Mouse (Mus musculus) kidney, embryonic 14.5 days (tissue): Measurements from ENCODE around the gene Sulf2. TPM values are rescaled to one million over a fixed set of nuclear protein-coding genes. Genes with fewer than 3 reads are reported as not detected.
A peak's percentile ranks its signal among the peaks of the same experiment; 100 is the strongest.

Experiments
- ATAC-seq: fragments of 200-750 bp; cut with Nextera tagmentation; 2 replicates; pipeline ENCODE4 v1.8.0; 2017; ENCODE audit warnings: moderate number of reproducible peaks, mild to moderate bottlenecking, moderate TSS enrichment, moderate library complexity; ENCODE audit not compliant: low FRiP score, low TSS enrichment
- H3K27ac ChIP-seq: fragments of 300-500 bp; sonication (generic); 2 replicates; pipeline ENCODE4 v1.5.1; 2014; ENCODE audit warnings: low read depth, mild to moderate bottlenecking, low read length, moderate library complexity, mixed read lengths
- H3K27me3 ChIP-seq: fragments of 300-500 bp; sonication (generic); 2 replicates; pipeline ENCODE4 v1.6.1; 2014; ENCODE audit warnings: mild to moderate bottlenecking, low read length; ENCODE audit not compliant: control insufficient read depth, insufficient read depth
- H3K36me3 ChIP-seq: fragments of 300-500 bp; sonication (generic); 2 replicates; pipeline ENCODE4 v1.6.1; 2014; ENCODE audit warnings: low read length, mixed read lengths; ENCODE audit not compliant: control insufficient read depth, insufficient read depth
- H3K4me1 ChIP-seq: fragments of 300-500 bp; sonication (generic); 2 replicates; pipeline ENCODE4 v1.6.1; 2014; ENCODE audit warnings: low read length, mixed read lengths; ENCODE audit not compliant: control insufficient read depth, insufficient read depth
- H3K4me2 ChIP-seq: fragments of 300-500 bp; sonication (generic); replicated peaks from 2 replicates; pipeline ENCODE4 v1.6.1; 2014; ENCODE audit warnings: low read depth, mild to moderate bottlenecking, low read length
- H3K4me3 ChIP-seq: fragments of 300-500 bp; sonication (generic); 2 replicates; pipeline ENCODE4 v1.5.1; 2014; ENCODE audit warnings: mild to moderate bottlenecking, low read length
- H3K9ac ChIP-seq: fragments of 300-500 bp; sonication (generic); 2 replicates; pipeline ENCODE4 v1.6.1; 2014; ENCODE audit warnings: low read depth, mild to moderate bottlenecking, low read length, moderate library complexity
- H3K9me3 ChIP-seq: fragments of 300-500 bp; sonication (generic); 2 replicates; pipeline ENCODE4 v1.6.1; 2016; ENCODE audit warnings: low read length; ENCODE audit not compliant: control insufficient read depth
- WGBS: fragments of 180-500 bp; shearing (Covaris S2); extraction: QIAGEN DNeasy Blood & Tissue Kit; methylation state at CpG from one replicate; pipeline ENCODE4 v1.1.7; 2014; 5-methylcytosine and 5-hydroxymethylcytosine counted together
- polyA plus RNA-seq: library from polyadenylated mRNA; unstranded; fragments of >200 nt; fragmentation: Nextera tagmentation; extraction: Ambion mirVana; gene quantifications from 2 replicates; pipeline ENCODE4 v1.2.1, GENCODE M21; 2014

Sulf2 gene
- polyA plus RNA-seq, 1 experiment from 2014 or later: 80.4 TPM

DNA sequence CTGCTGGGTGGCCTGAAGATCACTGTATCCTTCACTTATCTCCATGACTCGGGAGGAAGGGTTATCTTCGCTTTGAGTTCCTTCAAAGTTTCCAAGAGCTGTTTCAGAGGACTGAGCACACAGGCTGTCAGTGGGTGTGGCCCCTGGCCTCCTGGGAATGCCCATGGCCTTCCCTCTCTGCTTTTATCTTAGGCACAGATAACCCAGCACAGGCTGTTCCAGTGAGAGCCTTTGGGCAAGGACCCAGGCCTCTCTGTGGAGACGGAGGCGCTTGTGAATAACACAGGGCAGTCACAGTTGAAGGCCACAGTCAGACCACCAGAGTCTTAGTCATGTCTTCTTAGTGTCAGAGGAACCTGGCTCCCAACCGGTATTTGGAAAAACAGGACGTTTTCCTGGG lies 32.7 kb downstream of the Sulf2 start:
- H3K27ac ChIP-seq: no peak overlapping the region
- H3K36me3 ChIP-seq: no peaks in the 10 kb centered on the region; the same call in 1 of the 2 replicates
- no peak overlapping the region for H3K4me2 ChIP-seq
- H3K4me3 ChIP-seq: no peak overlapping the region
- no peaks in the 10 kb centered on the region for H3K9me3 ChIP-seq
- H3K4me1 ChIP-seq: peaks cover 4% of the 10 kb centered on the region
- no peaks in the 10 kb centered on the region for H3K27me3 ChIP-seq
- 86% methylated on average over 6 of the region's 6 CpGs for WGBS
- ATAC-seq: no peak
- H3K9ac ChIP-seq: no peak overlapping the region

DNA sequence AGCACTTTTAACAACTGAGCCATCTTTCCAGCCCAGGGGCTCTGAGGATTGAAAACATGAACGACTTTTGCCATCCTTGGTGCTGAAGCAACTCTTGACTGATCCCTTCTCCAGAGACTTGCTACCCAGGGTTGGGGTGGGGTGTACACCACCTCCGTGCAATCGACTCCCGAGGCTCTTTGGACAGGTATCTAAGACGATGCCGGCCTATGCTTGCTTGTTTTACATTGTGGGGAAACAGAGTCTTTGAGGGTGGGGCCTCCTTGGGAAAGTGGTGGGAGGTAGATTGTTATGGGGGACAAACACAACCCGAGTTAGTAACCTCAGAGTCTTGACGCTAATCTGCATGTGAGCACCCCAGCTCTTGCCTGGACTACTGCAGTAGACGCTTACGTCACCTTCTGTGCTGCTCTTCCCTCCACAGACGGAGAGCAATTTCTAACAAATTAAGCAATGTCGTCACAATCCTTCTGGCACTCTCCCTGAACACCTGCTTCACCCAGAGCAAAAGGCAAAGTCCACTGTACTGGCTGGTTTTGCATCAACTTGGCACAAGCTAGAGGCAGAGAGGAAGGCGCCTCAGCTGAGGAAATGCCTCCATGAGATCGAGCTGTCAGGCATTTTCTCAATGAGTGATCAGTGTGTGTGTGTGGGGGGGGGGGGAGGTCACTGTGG lies 33.6 kb downstream of the Sulf2 start:
- Histone ChIP-seq H3K9me3 (no peaks in the 10 kb centered on the region), H3K4me3 (no peak overlapping the region), H3K4me1 (peaks cover 2% of the 10 kb centered on the region), H3K27ac (no peak overlapping the region), H3K4me2 (no peak overlapping the region), H3K36me3 (peaks cover 2% of the 10 kb centered on the region; the same call in 1 of the 2 replicates), H3K27me3 (no peaks in the 10 kb centered on the region), H3K9ac (no peak overlapping the region)
- WGBS: 89% methylated on average over 14 of the region's 14 CpGs
- ATAC-seq: no peak

DNA sequence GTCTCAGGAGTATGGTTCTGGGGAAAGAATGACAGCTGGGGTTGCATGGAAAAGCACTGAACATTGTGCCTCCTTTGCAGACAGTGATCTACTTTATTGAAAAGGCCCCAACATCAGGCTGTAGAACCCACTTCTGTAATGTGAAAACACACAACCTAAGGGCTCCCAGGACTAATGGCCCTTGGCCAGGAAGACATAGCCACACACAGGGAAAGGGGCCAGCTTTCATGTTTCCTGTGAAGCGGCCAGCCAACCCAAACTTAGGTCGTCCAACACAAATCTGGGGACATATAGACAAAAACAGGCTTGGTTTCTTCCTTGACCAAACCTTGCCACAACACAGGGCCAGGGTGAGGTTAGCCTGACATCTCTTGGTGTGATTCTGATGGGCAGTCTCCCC lies 35.5 kb downstream of the Sulf2 start:
- Histone ChIP-seq H3K4me2 (no peak overlapping the region), H3K9ac (no peak overlapping the region), H3K27me3 (no peaks in the 10 kb centered on the region), H3K36me3 (peaks cover 10% of the 10 kb centered on the region; the same call in 1 of the 2 replicates), H3K27ac (no peak overlapping the region), H3K9me3 (no peaks in the 10 kb centered on the region), H3K4me1 (no peaks in the 10 kb centered on the region), H3K4me3 (no peak overlapping the region)
- ATAC-seq: no peak
- WGBS: 72% methylated on average over 2 of the region's 2 CpGs

DNA sequence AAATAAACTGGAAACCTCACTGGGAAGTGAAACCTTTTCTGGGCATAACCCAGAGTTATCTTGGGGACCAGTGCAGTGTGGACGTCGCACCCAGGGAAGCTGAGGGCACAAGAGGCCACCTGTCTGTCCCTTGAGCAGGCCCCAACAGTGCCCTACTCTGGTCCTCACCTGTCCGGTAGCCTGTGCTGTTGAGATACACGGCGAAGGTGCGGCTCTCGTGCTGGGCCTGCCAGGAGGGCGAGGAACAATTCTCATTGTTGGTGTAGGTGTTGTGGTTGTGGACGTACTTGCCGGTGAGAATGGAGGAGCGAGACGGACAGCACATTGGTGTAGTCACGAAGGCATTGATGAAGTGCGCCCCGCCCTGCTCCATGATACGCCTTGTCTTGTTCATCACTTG lies 38.8 kb downstream of the Sulf2 start:
- Histone ChIP-seq H3K4me2 (no peak overlapping the region), H3K4me3 (no peak overlapping the region), H3K4me1 (peaks cover 10% of the 10 kb centered on the region; the same call in 1 of the 2 replicates), H3K9ac (no peak overlapping the region), H3K27me3 (no peaks in the 10 kb centered on the region), H3K36me3 (peaks cover 10% of the 10 kb centered on the region; the same call in 1 of the 2 replicates), H3K27ac (peak overlapping the region; percentile 39; the same call in 1 of the 2 replicates), H3K9me3 (no peaks in the 10 kb centered on the region)
- no peak for ATAC-seq
- WGBS: 97% methylated on average over 16 of the region's 16 CpGs

DNA sequence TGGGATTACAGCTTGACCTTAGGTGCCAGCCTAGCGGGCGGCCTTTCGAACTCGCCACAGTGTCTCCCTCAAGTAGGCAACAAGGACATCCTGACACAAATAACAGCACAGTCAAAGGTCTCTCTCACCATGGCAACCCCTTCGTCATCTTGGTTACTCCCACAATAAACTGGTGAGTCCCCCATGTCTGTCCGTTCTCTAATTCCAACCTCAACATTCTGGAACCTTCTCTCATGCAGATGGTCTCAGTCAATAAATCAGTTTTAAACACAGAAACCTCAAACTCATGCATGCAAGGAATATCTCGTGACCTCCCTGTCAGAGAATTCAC lies 39.2 kb downstream of the Sulf2 start:
- Histone ChIP-seq H3K9ac (no peak overlapping the region), H3K27me3 (no peaks in the 10 kb centered on the region), H3K9me3 (no peaks in the 10 kb centered on the region), H3K4me2 (no peak overlapping the region), H3K27ac (no peak overlapping the region; the same call in 1 of the 2 replicates), H3K4me3 (no peak overlapping the region), H3K36me3 (peaks cover 10% of the 10 kb centered on the region; the same call in 1 of the 2 replicates), H3K4me1 (peaks cover 15% of the 10 kb centered on the region; the same call in 1 of the 2 replicates)
- peak; percentile 44 for ATAC-seq
- 56% methylated on average over 7 of the region's 7 CpGs for WGBS

DNA sequence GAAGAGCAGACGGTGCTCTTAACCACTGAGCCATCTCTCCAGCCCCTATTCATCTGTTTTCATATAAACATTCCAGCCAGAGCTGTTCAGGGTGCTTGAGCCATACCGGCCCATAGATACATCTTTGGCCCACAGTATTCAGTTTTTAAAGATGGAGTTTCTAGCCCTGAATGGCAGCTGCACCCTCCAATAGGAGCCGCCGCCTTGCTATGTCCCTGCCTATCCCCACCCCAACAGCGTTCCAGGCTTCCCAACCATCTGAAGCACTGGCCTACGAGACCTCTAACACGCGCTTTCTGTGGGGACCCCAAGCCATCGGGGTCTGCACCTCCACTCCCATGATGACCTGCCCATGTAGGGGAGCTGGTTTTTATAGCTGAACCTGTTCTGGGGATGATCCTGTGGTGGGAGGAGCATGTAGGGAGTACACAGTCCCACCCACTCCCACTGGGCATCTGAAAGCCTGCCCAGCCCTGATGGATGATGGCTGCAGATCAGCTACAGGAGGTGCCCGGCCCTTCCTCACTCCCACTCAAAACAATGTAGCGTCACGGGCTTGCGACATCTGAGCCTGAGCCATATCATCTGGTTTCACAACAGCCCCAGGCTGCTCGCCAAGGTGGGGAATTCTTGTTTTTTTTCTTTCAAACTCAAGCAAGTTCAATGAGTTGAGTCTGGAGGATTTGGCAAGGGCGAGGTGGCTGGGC lies 39.7 kb downstream of the Sulf2 start:
- peaks cover 10% of the 10 kb centered on the region; the same call in 1 of the 2 replicates for H3K36me3 ChIP-seq

DNA sequence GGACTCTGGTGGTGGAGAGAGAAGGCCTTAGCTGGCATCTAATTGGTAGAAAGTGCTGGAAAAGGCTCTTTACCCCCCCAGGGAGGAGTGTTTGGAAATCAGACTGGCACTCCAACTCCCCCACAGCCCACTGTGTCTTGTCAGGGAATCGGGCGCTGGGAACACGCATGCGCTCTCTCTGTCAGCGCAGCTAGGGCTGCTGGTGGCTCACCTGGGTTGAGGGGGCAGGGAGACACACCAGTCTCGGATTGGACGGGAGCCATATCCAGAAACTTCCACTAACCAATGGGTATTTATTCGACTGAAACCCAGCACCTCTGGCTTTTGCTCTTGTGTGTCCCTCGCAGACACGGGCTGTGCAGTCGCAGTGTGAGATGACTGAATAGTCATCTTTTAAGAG lies 42.5 kb downstream of the Sulf2 start:
- peaks cover 10% of the 10 kb centered on the region; the same call in 1 of the 2 replicates for H3K36me3 ChIP-seq
- no peak overlapping the region for H3K4me2 ChIP-seq
- H3K27ac ChIP-seq: no peak overlapping the region
- no peak overlapping the region for H3K4me3 ChIP-seq
- peaks cover 23% of the 10 kb centered on the region for H3K4me1 ChIP-seq
- H3K9ac ChIP-seq: no peak overlapping the region
- no peaks in the 10 kb centered on the region for H3K27me3 ChIP-seq
- no peaks in the 10 kb centered on the region for H3K9me3 ChIP-seq
- 87% methylated on average over 11 of the region's 11 CpGs for WGBS
- no peak for ATAC-seq

More for the DNA sequence above, 39.7 kb downstream of the Sulf2 start:
- ATAC-seq: peak; percentile 82
- Histone ChIP-seq H3K27ac (no peak overlapping the region; the same call in 1 of the 2 replicates), H3K9me3 (no peaks in the 10 kb centered on the region), H3K4me3 (no peak overlapping the region), H3K9ac (no peak overlapping the region), H3K27me3 (no peaks in the 10 kb centered on the region), H3K4me2 (no peak overlapping the region), H3K4me1 (peaks cover 20% of the 10 kb centered on the region)
- WGBS: 59% methylated on average over 15 of the region's 15 CpGs

DNA sequence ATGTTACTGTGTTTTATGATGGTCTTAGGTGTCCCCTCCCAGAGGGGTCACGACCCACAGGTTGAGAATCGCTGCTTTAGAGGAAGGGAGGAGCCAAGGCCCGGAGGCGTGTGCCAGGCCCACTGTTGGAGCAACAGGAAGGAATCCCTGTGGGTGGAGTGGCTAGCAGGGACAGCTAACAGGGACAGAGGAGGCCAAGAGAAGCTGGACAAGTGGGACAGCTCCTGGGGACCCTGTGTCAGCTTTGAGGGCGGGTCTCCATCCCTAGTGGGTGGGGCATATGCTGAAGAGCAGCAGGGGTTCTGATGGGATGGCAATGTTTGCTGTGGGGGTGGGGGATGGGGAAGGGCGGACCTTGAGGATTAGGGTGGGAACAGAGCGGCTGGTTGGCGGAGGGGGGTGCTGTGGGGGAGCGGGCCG lies 43.6 kb downstream of the Sulf2 start:
- peaks cover 23% of the 10 kb centered on the region for H3K4me1 ChIP-seq
- no peaks in the 10 kb centered on the region for H3K27me3 ChIP-seq
- WGBS: 39% methylated on average over 10 of the region's 10 CpGs
- H3K9me3 ChIP-seq: no peaks in the 10 kb centered on the region
- peaks cover 8% of the 10 kb centered on the region; the same call in 1 of the 2 replicates for H3K36me3 ChIP-seq
- H3K4me2 ChIP-seq: no peak overlapping the region
- peak; percentile 17; the same call in 1 of the 2 replicates for ATAC-seq
- no peak overlapping the region for H3K9ac ChIP-seq
- no peak overlapping the region for H3K27ac ChIP-seq
- no peak overlapping the region for H3K4me3 ChIP-seq

DNA sequence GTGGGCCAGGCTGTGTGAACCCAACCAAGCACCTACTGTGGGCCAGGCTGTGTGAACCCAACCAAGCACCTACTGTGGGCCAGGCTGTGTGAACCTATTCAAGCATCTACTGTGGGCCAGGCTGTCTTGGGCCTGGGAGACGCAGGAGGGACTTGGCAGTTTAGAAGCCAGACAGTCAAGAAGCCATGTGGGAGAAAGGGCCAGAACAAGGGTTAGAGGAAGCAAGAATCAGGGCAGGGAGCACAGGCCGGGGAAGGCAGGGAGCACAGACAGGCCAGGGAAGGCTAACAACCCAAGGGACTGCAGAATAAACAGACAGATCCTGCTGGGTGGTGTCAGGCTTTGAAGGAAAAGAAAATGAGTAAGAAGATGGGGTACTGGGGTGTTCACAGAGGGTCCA lies 44.2 kb downstream of the Sulf2 start:
- peaks cover 4% of the 10 kb centered on the region; the same call in 1 of the 2 replicates for H3K36me3 ChIP-seq
- ATAC-seq: no peak
- no peaks in the 10 kb centered on the region for H3K27me3 ChIP-seq
- 56% methylated on average over 2 of the region's 2 CpGs for WGBS
- no peak overlapping the region for H3K9ac ChIP-seq
- no peak overlapping the region for H3K4me3 ChIP-seq
- no peaks in the 10 kb centered on the region for H3K9me3 ChIP-seq
- peaks cover 23% of the 10 kb centered on the region for H3K4me1 ChIP-seq
- no peak overlapping the region for H3K27ac ChIP-seq
- H3K4me2 ChIP-seq: no peak overlapping the region
